In the genomic region with DNA sequence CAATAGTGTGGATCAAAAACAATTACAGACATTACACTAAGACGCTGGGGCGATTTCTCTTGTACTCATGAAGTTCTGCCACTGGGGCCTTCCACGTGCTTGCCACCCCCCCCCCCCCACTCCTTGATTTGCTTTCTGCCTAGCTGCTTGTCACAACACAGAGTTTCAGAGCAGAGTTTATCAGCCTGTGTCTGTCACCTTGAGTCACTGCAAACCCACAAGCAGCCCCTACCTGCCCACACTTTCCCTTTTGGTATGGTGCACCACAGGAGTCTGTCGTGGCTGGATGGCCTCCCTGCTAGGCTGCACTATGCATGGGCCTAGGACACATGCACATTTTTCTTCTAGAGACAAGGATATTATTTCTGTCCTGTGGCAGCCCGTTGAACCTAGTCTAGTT, we compare ENCODE assay signal across 13 mouse cellular contexts. TPM values are rescaled to one million over a fixed set of nuclear protein-coding genes. Genes with fewer than 3 reads are reported as not detected.
A peak's percentile ranks its signal among the peaks of the same experiment; 100 is the strongest.
DNase-seq lines count a peak whose midpoint lies in the region; ATAC-seq lines count a peak whose summit lies in the region.
"Had no signal": no experiment of that assay in that cellular context is flagged by ENCODE, and none has a peak within 500 bp of the region (broad histone marks: within the 10 kb centered on the region; RNA-seq: fewer than 3 reads in every experiment).

No protein-coding gene starts in this region.

- H3K36me3 ChIP-seq in heart, embryonic 15.5 days: no peaks in the 10 kb centered on the region
- H3K36me3 ChIP-seq: midbrain, embryonic 15.5 days had no signal

- H3K4me2 ChIP-seq in heart, embryonic 15.5 days: no peak overlapping the region
- H3K4me2 ChIP-seq: midbrain, embryonic 15.5 days had no signal

- no peak overlapping the region; the same call in 1 of the 2 replicates for H3K9ac ChIP-seq in heart, embryonic 15.5 days
- H3K9ac ChIP-seq: forebrain, postnatal 0 days; midbrain, embryonic 15.5 days had no signal

- no peak for DNase-seq in heart, adult 18-20 months
- peak; percentile 24 for DNase-seq in thymus, postnatal 0 days (ENCODE audit: low spot score)
- no peak for DNase-seq in thymus, adult 18-20 months
- peak; percentile 35 for DNase-seq in induced T-regulatory cell, adult 2 months (ENCODE audit: low read depth)
- DNase-seq in natural killer cell, adult 2 months (ENCODE audit: low spot score in 2 of 2): peak; percentile 37 to 42
- no peak for DNase-seq in kidney, postnatal 36 days
- DNase-seq in cerebellum, adult 18-20 months: no peak
- DNase-seq: forebrain, postnatal 0 days; lung, adult 2 months; right cerebral cortex, postnatal 4 days had no signal

- H3K9me3 ChIP-seq in heart, embryonic 15.5 days (replicated peaks): no peaks in the 10 kb centered on the region
- H3K9me3 ChIP-seq: midbrain, embryonic 15.5 days had no signal

- ATAC-seq in heart, embryonic 15.5 days (replicated peaks; ENCODE audit: insufficient number of reproducible peaks, insufficient read depth, low FRiP score, low read depth): no peak
- ATAC-seq: forebrain, postnatal 0 days; intestine, postnatal 0 days; midbrain, embryonic 15.5 days had no signal

- peaks cover 73% of the 10 kb centered on the region for H3K4me1 ChIP-seq in heart, embryonic 15.5 days (replicated peaks)

- no peaks in the 10 kb centered on the region for H3K27me3 ChIP-seq in heart, embryonic 15.5 days
- H3K27me3 ChIP-seq: midbrain, embryonic 15.5 days had no signal

- H3K27ac ChIP-seq in heart, embryonic 15.5 days: peak overlapping the region; percentile 87

- H3K4me3 ChIP-seq in heart, embryonic 15.5 days: no peak overlapping the region
- H3K4me3 ChIP-seq: midbrain, embryonic 15.5 days had no signal

- WGBS in heart, embryonic 15.5 days: 50% methylated on average over 5 of the region's 5 CpGs

RNA-seq across cellular contexts. Expression of gene Gna12, which starts 31.5 kb away (rescaled TPM):
- 37.9 and 53.4 TPM in 2 replicates for polyA plus RNA-seq in heart, embryonic 15.5 days (2015; fragmentation: Nextera tagmentation; extraction: Ambion mirVana)
- total RNA-seq in heart, adult 18-20 months (2021): 100 to 1,000 TPM; 126 to 130 TPM
- 13.1 and 16.3 TPM in 2 replicates for polyA plus RNA-seq in thymus, postnatal 0 days (2015; fragmentation: Nextera tagmentation; extraction: Ambion mirVana)

Comparison
In these comparisons a context has a peak if more than half of its experiments do, and no peak if none do; other contexts are left out.
1. DNase-seq: peak in thymus, postnatal 0 days (single experiment), induced T-regulatory cell, adult 2 months (single experiment) and natural killer cell, adult 2 months (2 of 2); none in heart, adult 18-20 months (0 of 2), thymus, adult 18-20 months (0 of 2), kidney, postnatal 36 days (0 of 2) and cerebellum, adult 18-20 months (0 of 2).